Mouse (Mus musculus): Measurements from ENCODE around the gene Tmem160. TPM values are rescaled to one million over a fixed set of nuclear protein-coding genes. Genes with fewer than 3 reads are reported as not detected.
A peak's percentile ranks its signal among the peaks of the same experiment; 100 is the strongest.

Gene Tmem160
- polyA plus RNA-seq, 1 experiment from 2014 or later = 56.0 TPM

- peaks cover 6% of the 10 kb centered on the region; the same call in 1 of the 2 replicates for H3K27me3 ChIP-seq (ENCODE audit: control insufficient read depth, insufficient read depth, low read length)
- H3K27ac ChIP-seq (ENCODE audit: low read depth, low read length) = no peak overlapping the region
- H3K4me1 ChIP-seq (ENCODE audit: control insufficient read depth, insufficient read depth, low read length) = no peaks in the 10 kb centered on the region
- no peaks in the 10 kb centered on the region for H3K9me3 ChIP-seq (ENCODE audit: control insufficient read depth, low read length)
- no peak for ATAC-seq (ENCODE audit: low FRiP score, low TSS enrichment)
- H3K9ac ChIP-seq (ENCODE audit: low read depth, low read length) = no peak overlapping the region
- 77% methylated on average over 6 of the region's 6 CpGs for WGBS
- H3K36me3 ChIP-seq (ENCODE audit: control insufficient read depth, insufficient read depth, low read length) = no peaks in the 10 kb centered on the region
- H3K4me3 ChIP-seq (ENCODE audit: low read length) = no peak overlapping the region
- no peak overlapping the region for H3K4me2 ChIP-seq (replicated peaks; ENCODE audit: low read depth, low read length)
These were observed 9.1 kb downstream of the Tmem160 start for GRCm38 (mm10) chr7:16461705-16462104.

- Histone ChIP-seq H3K4me1 (ENCODE audit: control insufficient read depth, insufficient read depth, low read length) (no peaks in the 10 kb centered on the region), H3K27me3 (ENCODE audit: control insufficient read depth, insufficient read depth, low read length) (peaks cover 7% of the 10 kb centered on the region; the same call in 1 of the 2 replicates), H3K36me3 (ENCODE audit: control insufficient read depth, insufficient read depth, low read length) (no peaks in the 10 kb centered on the region), H3K27ac (ENCODE audit: low read depth, low read length) (no peak overlapping the region), H3K9ac (ENCODE audit: low read depth, low read length) (no peak overlapping the region), H3K9me3 (ENCODE audit: control insufficient read depth, low read length) (no peaks in the 10 kb centered on the region), H3K4me2 (replicated peaks; ENCODE audit: low read depth, low read length) (no peak overlapping the region), H3K4me3 (ENCODE audit: low read length) (no peak overlapping the region)
- WGBS = 2% methylated on average over 14 of the region's 14 CpGs
- peak; percentile 30; the same call in 1 of the 2 replicates for ATAC-seq (ENCODE audit: low FRiP score, low TSS enrichment)
These were observed 10.6 kb downstream of the Tmem160 start for GRCm38 (mm10) chr7:16463214-16463613.

- H3K27ac ChIP-seq (ENCODE audit: low read depth, low read length) = no peak overlapping the region
- no peak; the same call in 1 of the 2 replicates for ATAC-seq (ENCODE audit: low FRiP score, low TSS enrichment)
- WGBS = 20% methylated on average over 8 of the region's 8 CpGs
These were observed 12.6 kb downstream of the Tmem160 start for GRCm38 (mm10) chr7:16465160-16465559.

GRCm38 (mm10) chr7:16465568-16465967, 13.0 kb downstream of the Tmem160 start:
- Histone ChIP-seq H3K9me3 (ENCODE audit: control insufficient read depth, low read length) (no peaks in the 10 kb centered on the region), H3K4me1 (ENCODE audit: control insufficient read depth, insufficient read depth, low read length) (no peaks in the 10 kb centered on the region), H3K36me3 (ENCODE audit: control insufficient read depth, insufficient read depth, low read length) (no peaks in the 10 kb centered on the region), H3K27ac (ENCODE audit: low read depth, low read length) (no peak overlapping the region), H3K27me3 (ENCODE audit: control insufficient read depth, insufficient read depth, low read length) (peaks cover 7% of the 10 kb centered on the region; the same call in 1 of the 2 replicates), H3K4me3 (ENCODE audit: low read length) (no peak overlapping the region), H3K4me2 (replicated peaks; ENCODE audit: low read depth, low read length) (no peak overlapping the region), H3K9ac (ENCODE audit: low read depth, low read length) (no peak overlapping the region)
- 92% methylated on average over 5 of the region's 5 CpGs for WGBS
- ATAC-seq (ENCODE audit: low FRiP score, low TSS enrichment) = no peak

More at GRCm38 (mm10) chr7:16465160-16465559, 12.6 kb downstream of the Tmem160 start:
- H3K4me1 ChIP-seq (ENCODE audit: control insufficient read depth, insufficient read depth, low read length) = no peaks in the 10 kb centered on the region
- no peak overlapping the region for H3K9ac ChIP-seq (ENCODE audit: low read depth, low read length)
- H3K9me3 ChIP-seq (ENCODE audit: control insufficient read depth, low read length) = no peaks in the 10 kb centered on the region
- H3K27me3 ChIP-seq (ENCODE audit: control insufficient read depth, insufficient read depth, low read length) = peaks cover 9% of the 10 kb centered on the region; the same call in 1 of the 2 replicates
- H3K36me3 ChIP-seq (ENCODE audit: control insufficient read depth, insufficient read depth, low read length) = no peaks in the 10 kb centered on the region
- H3K4me2 ChIP-seq (replicated peaks; ENCODE audit: low read depth, low read length) = no peak overlapping the region
- no peak overlapping the region for H3K4me3 ChIP-seq (ENCODE audit: low read length)

GRCm38 (mm10) chr7:16466565-16466964, 14.0 kb downstream of the Tmem160 start:
- no peak for ATAC-seq (ENCODE audit: low FRiP score, low TSS enrichment)
- H3K36me3 ChIP-seq (ENCODE audit: control insufficient read depth, insufficient read depth, low read length) = no peaks in the 10 kb centered on the region
- H3K4me1 ChIP-seq (ENCODE audit: control insufficient read depth, insufficient read depth, low read length) = no peaks in the 10 kb centered on the region
- 72% methylated on average over 4 of the region's 4 CpGs for WGBS
- no peak overlapping the region for H3K4me3 ChIP-seq (ENCODE audit: low read length)
- no peak overlapping the region for H3K4me2 ChIP-seq (replicated peaks; ENCODE audit: low read depth, low read length)
- no peaks in the 10 kb centered on the region for H3K9me3 ChIP-seq (ENCODE audit: control insufficient read depth, low read length)
- H3K9ac ChIP-seq (ENCODE audit: low read depth, low read length) = no peak overlapping the region
- H3K27me3 ChIP-seq (ENCODE audit: control insufficient read depth, insufficient read depth, low read length) = peaks cover 3% of the 10 kb centered on the region; the same call in 1 of the 2 replicates
- no peak overlapping the region for H3K27ac ChIP-seq (ENCODE audit: low read depth, low read length)

GRCm38 (mm10) chr7:16468115-16468514, 15.5 kb downstream of the Tmem160 start:
- Histone ChIP-seq H3K4me1 (ENCODE audit: control insufficient read depth, insufficient read depth, low read length) (no peaks in the 10 kb centered on the region), H3K27me3 (ENCODE audit: control insufficient read depth, insufficient read depth, low read length) (peaks cover 15% of the 10 kb centered on the region), H3K36me3 (ENCODE audit: control insufficient read depth, insufficient read depth, low read length) (no peaks in the 10 kb centered on the region), H3K9me3 (ENCODE audit: control insufficient read depth, low read length) (no peaks in the 10 kb centered on the region), H3K9ac (ENCODE audit: low read depth, low read length) (no peak overlapping the region), H3K4me2 (replicated peaks; ENCODE audit: low read depth, low read length) (no peak overlapping the region), H3K27ac (ENCODE audit: low read depth, low read length) (no peak overlapping the region), H3K4me3 (ENCODE audit: low read length) (no peak overlapping the region)
- no peak for ATAC-seq (ENCODE audit: low FRiP score, low TSS enrichment)
- WGBS = 15% methylated on average over 5 of the region's 5 CpGs

GRCm38 (mm10) chr7:16471549-16471948, 19.0 kb downstream of the Tmem160 start:
- no peak overlapping the region for H3K27ac ChIP-seq (ENCODE audit: low read depth, low read length)
- no peak overlapping the region for H3K9ac ChIP-seq (ENCODE audit: low read depth, low read length)
- no peaks in the 10 kb centered on the region for H3K9me3 ChIP-seq (ENCODE audit: control insufficient read depth, low read length)
- H3K4me2 ChIP-seq (replicated peaks; ENCODE audit: low read depth, low read length) = no peak overlapping the region
- no peaks in the 10 kb centered on the region for H3K36me3 ChIP-seq (ENCODE audit: control insufficient read depth, insufficient read depth, low read length)
- ATAC-seq (ENCODE audit: low FRiP score, low TSS enrichment) = no peak
- H3K4me1 ChIP-seq (ENCODE audit: control insufficient read depth, insufficient read depth, low read length) = peaks cover 16% of the 10 kb centered on the region; the same call in 1 of the 2 replicates
- peaks cover 49% of the 10 kb centered on the region for H3K27me3 ChIP-seq (ENCODE audit: control insufficient read depth, insufficient read depth, low read length)
- H3K4me3 ChIP-seq (ENCODE audit: low read length) = no peak overlapping the region
- 45% methylated on average over 9 of the region's 9 CpGs for WGBS

GRCm38 (mm10) chr7:16472116-16472709, 19.6 kb downstream of the Tmem160 start:
- H3K9ac ChIP-seq (ENCODE audit: low read depth, low read length) = no peak overlapping the region
- ATAC-seq (ENCODE audit: low FRiP score, low TSS enrichment) = no peak
- H3K4me3 ChIP-seq (ENCODE audit: low read length) = no peak overlapping the region
- H3K9me3 ChIP-seq (ENCODE audit: control insufficient read depth, low read length) = no peaks in the 10 kb centered on the region
- no peak overlapping the region for H3K4me2 ChIP-seq (replicated peaks; ENCODE audit: low read depth, low read length)
- WGBS = 9% methylated on average over 17 of the region's 17 CpGs
- no peak overlapping the region for H3K27ac ChIP-seq (ENCODE audit: low read depth, low read length)
- no peaks in the 10 kb centered on the region for H3K36me3 ChIP-seq (ENCODE audit: control insufficient read depth, insufficient read depth, low read length)
- H3K4me1 ChIP-seq (ENCODE audit: control insufficient read depth, insufficient read depth, low read length) = peaks cover 16% of the 10 kb centered on the region; the same call in 1 of the 2 replicates
- H3K27me3 ChIP-seq (ENCODE audit: control insufficient read depth, insufficient read depth, low read length) = peaks cover 56% of the 10 kb centered on the region

GRCm38 (mm10) chr7:16473847-16474246, 21.3 kb downstream of the Tmem160 start:
- 28% methylated on average over 8 of the region's 8 CpGs for WGBS
- peaks cover 57% of the 10 kb centered on the region for H3K27me3 ChIP-seq (ENCODE audit: control insufficient read depth, insufficient read depth, low read length)
- no peak overlapping the region for H3K4me3 ChIP-seq (ENCODE audit: low read length)
- H3K36me3 ChIP-seq (ENCODE audit: control insufficient read depth, insufficient read depth, low read length) = no peaks in the 10 kb centered on the region
- peaks cover 16% of the 10 kb centered on the region; the same call in 1 of the 2 replicates for H3K4me1 ChIP-seq (ENCODE audit: control insufficient read depth, insufficient read depth, low read length)
- no peaks in the 10 kb centered on the region for H3K9me3 ChIP-seq (ENCODE audit: control insufficient read depth, low read length)
- no peak overlapping the region for H3K9ac ChIP-seq (ENCODE audit: low read depth, low read length)
- no peak overlapping the region for H3K4me2 ChIP-seq (replicated peaks; ENCODE audit: low read depth, low read length)
- no peak overlapping the region for H3K27ac ChIP-seq (ENCODE audit: low read depth, low read length)
- peak; percentile 56 for ATAC-seq (ENCODE audit: low FRiP score, low TSS enrichment)
